Mouse (Mus musculus) megakaryocyte, adult 5-6 weeks (primary cell): Measurements from ENCODE around the gene Trim58. TPM values are rescaled to one million over a fixed set of nuclear protein-coding genes. Genes with fewer than 3 reads are reported as not detected.

Experiments used
- ATAC-seq: 2 replicates; pipeline ENCODE4 v1.8.0; 2016; ENCODE audit warnings: mild to moderate bottlenecking, inconsistent platforms; ENCODE audit not compliant: poor library complexity, severe bottlenecking
- total RNA-seq, 2 experiments: library from RNA; stranded (forward) in 1 of 2; stranded (reverse) in 1 of 2; fragments of 153-499, 151-499 nt in 1 of 2; fragments of 221-1000, 200-1000 nt in 1 of 2; gene quantifications; 2 replicates each; pipeline versions ENCODE4 v1.2.3 to v1.2.4; 2015 to 2017

Gene Trim58
- total RNA-seq, 2 experiments from 2014 or later = 0.04 to 0.11 TPM

DNA sequence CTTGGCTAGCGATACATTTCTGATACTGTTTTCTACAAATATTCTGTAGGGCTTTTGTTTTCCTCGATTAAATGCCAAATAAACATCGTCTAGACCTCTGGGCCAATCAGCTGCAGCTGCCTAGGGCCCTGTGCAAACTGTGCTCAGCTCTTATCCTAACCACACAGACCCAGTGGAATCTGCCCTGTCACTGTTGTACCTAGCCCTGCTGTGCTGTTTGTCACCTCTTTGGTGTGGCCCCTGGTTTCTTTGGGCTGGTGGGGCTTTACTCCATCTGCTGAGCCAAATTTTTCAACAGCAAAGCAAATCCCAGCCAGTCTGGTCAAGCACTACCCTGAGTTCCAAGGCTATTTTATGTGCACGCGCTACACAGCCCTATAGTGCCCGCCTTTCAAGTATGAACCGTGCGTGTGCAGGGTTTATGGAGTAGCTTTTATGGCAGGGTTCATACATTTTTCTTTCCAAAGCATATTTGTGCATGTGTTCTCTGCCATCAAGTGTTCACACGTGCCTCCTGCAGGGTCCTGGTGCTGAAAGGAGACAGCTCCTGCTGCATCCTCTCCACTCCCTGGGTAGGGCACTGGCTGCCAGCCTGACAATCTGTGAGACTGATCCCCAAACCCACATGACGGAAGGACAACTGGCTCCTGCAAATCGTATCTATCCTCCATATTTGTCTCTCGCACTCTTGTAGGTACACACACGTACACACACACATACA is 1.5 kb downstream of the Trim58 start:
- no peak; the same call in 1 of the 2 replicates for ATAC-seq

- peak; percentile 66; the same call in 1 of the 2 replicates for ATAC-seq
These were observed 3.1 kb downstream of the Trim58 start for GRCm38 (mm10) chr11:58643350-58643749.

DNA sequence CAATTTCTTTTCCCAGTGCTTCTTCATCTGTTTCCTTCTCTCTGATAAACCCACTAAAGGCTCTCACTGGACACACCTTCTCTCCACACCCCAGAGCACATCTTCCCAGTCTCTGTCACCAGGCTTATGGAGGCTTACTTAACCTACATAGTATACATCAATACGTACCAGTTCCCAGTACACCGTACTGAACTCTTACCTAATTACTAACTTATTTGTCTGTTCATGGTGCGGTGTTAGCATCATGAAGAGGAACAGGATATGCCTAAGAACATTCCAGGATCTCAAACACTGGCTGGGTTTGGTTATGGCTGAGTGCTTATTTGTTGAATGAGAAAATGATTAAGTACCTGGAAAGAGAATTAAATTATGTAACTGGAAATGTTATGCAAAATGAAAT is 14.9 kb downstream of the Trim58 start:
- ATAC-seq = no peak

- ATAC-seq = no peak
These were observed 18.3 kb downstream of the Trim58 start, which contains the start of gene Olfr322 for GRCm38 (mm10) chr11:58658596-58658995. TSS of gene Olfr322 (plus strand) at chr11:58658782.

DNA sequence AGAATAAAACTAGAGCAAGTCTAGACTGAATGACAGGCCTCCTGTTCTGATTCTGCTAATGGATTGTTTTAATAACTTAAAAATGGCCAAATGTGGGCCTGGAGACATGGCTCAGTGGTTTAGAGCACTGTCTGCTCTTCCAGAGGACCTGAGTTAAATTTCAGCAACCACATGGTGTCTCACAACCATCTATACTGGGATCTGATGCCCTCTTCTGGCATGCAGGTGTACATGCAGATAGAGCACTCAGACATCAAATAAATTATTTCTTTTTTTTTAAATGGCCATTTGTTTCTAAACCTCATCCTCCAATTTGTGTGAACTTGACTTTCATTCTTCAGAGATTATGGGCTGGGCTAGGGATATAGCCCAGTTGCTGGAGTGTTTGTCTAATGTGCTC is 29.0 kb downstream of the Trim58 start:
- no peak for ATAC-seq

GRCm38 (mm10) chr11:58671825-58672224 is 31.6 kb downstream of the Trim58 start:
- no peak for ATAC-seq

DNA sequence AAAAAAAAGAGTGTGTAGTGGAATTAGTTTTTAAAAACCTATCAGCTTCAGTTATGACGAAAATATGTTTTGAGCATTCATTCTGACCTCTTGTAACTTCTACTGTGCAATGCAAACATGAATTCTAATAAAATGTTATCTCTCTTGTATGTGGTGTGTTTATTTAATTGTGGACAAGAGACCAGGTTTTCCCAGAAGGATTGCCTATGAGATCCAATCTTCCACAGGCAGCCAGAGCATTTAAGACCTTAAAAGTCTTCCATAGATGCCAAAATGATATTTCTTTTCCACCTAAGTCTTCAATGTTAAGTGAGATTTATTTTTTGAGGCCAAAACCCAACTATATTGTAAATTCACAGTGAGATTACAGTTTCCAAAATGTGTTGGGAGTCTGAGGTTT is 40.5 kb downstream of the Trim58 start, which contains the start of gene Olfr320:
Olfr320 (plus strand) TSS at position 301 of the 400 bp plus-strand sequence.
- no peak for ATAC-seq

DNA sequence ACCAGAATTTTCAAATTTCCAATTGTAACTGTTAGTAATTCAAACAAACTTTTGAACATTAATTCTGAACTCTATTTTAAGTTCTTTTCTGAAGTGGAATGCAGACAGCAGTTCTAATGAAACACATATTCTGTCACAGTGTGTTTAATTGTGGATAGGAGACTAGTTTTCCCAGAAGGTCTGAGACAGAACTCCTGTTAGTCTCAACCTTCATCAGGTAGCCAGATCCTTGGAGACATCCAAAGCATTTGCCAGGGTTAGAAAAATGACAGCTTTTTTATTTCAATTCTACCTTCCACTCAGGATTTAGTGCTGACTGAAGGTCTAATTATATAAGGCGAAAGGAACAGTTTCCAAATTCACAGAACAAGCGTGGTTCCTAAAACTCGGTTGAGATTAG is 58.6 kb downstream of the Trim58 start, which contains the start of gene Olfr319:
Olfr319 (plus strand) TSS at position 301 of the 400 bp plus-strand sequence.
- no peak for ATAC-seq

Other genes starting within 250 kb of the Trim58 start
- gene 1810065E05Rik, start 219.4 kb upstream of the Trim58 start, total RNA-seq (2015) = not detected in 2 replicates
- gene 1810065E05Rik, start 219.4 kb upstream of the Trim58 start, total RNA-seq (2017) = not detected in 2 replicates
- gene Gm12253, start 207.9 kb upstream of the Trim58 start, total RNA-seq (2015) = not detected in 2 replicates
- gene Gm12253, start 207.9 kb upstream of the Trim58 start, total RNA-seq (2017) = not detected in 2 replicates
- not detected in 2 replicates for gene Lypd9, start 187.5 kb upstream of the Trim58 start, total RNA-seq (2015)
- not detected in 2 replicates for gene Lypd9, start 187.5 kb upstream of the Trim58 start, total RNA-seq (2017)
- gene Olfr30, start 178.2 kb upstream of the Trim58 start, total RNA-seq (2015) = not detected in 2 replicates
- not detected in 2 replicates for gene Olfr30, start 178.2 kb upstream of the Trim58 start, total RNA-seq (2017)
- gene Olfr332, start 147.9 kb upstream of the Trim58 start, total RNA-seq (2015) = not detected in 2 replicates
- gene Olfr332, start 147.9 kb upstream of the Trim58 start, total RNA-seq (2017) = not detected in 2 replicates
- not detected in 2 replicates for gene Olfr331, start 137.9 kb upstream of the Trim58 start, total RNA-seq (2015)
- gene Olfr331, start 137.9 kb upstream of the Trim58 start, total RNA-seq (2017) = not detected in 2 replicates
- not detected in 2 replicates for gene Olfr330, start 105.6 kb upstream of the Trim58 start, total RNA-seq (2015)
- not detected in 2 replicates for gene Olfr330, start 105.6 kb upstream of the Trim58 start, total RNA-seq (2017)
- not detected in 2 replicates for gene Olfr329-ps, start 94.0 kb upstream of the Trim58 start, total RNA-seq (2015)
- not detected in 2 replicates for gene Olfr329-ps, start 94.0 kb upstream of the Trim58 start, total RNA-seq (2017)
- not detected in 2 replicates for gene Olfr328, start 84.8 kb upstream of the Trim58 start, total RNA-seq (2015)
- 0.07 TPM in 1 of 2 replicates, not detected in the other for gene Olfr328, start 84.8 kb upstream of the Trim58 start, total RNA-seq (2017)
- gene Olfr224, start 69.9 kb upstream of the Trim58 start, total RNA-seq (2015) = not detected in 2 replicates
- gene Olfr224, start 69.9 kb upstream of the Trim58 start, total RNA-seq (2017) = not detected in 2 replicates
- not detected in 2 replicates for gene Olfr325, start 62.7 kb upstream of the Trim58 start, total RNA-seq (2015)
- not detected in 2 replicates for gene Olfr325, start 62.7 kb upstream of the Trim58 start, total RNA-seq (2017)
- not detected in 2 replicates for gene Olfr324, start 45.4 kb upstream of the Trim58 start, total RNA-seq (2015)
- gene Olfr324, start 45.4 kb upstream of the Trim58 start, total RNA-seq (2017) = not detected in 2 replicates
- not detected in 2 replicates for gene 2210407C18Rik, start 24.4 kb upstream of the Trim58 start, total RNA-seq (2015)
- not detected in 2 replicates for gene 2210407C18Rik, start 24.4 kb upstream of the Trim58 start, total RNA-seq (2017)
- not detected in 2 replicates for gene Olfr323, start 10.0 kb upstream of the Trim58 start, total RNA-seq (2015)
- not detected in 2 replicates for gene Olfr323, start 10.0 kb upstream of the Trim58 start, total RNA-seq (2017)
- not detected in 2 replicates for gene Olfr322, start 18.3 kb downstream of the Trim58 start, total RNA-seq (2015)
- gene Olfr322, start 18.3 kb downstream of the Trim58 start, total RNA-seq (2017) = not detected in 2 replicates
- not detected in 2 replicates for gene Olfr320, start 40.6 kb downstream of the Trim58 start, total RNA-seq (2015)
- not detected in 2 replicates for gene Olfr320, start 40.6 kb downstream of the Trim58 start, total RNA-seq (2017)
- not detected in 2 replicates for gene Olfr319, start 58.7 kb downstream of the Trim58 start, total RNA-seq (2015)
- not detected in 2 replicates for gene Olfr319, start 58.7 kb downstream of the Trim58 start, total RNA-seq (2017)
- gene Olfr318, start 83.5 kb downstream of the Trim58 start, total RNA-seq (2015) = not detected in 2 replicates
- gene Olfr318, start 83.5 kb downstream of the Trim58 start, total RNA-seq (2017) = not detected in 2 replicates
- gene Olfr317, start 98.7 kb downstream of the Trim58 start, total RNA-seq (2015) = not detected in 2 replicates
- not detected in 2 replicates for gene Olfr317, start 98.7 kb downstream of the Trim58 start, total RNA-seq (2017)
- gene Olfr316, start 112.3 kb downstream of the Trim58 start, total RNA-seq (2015) = not detected in 2 replicates
- gene Olfr316, start 112.3 kb downstream of the Trim58 start, total RNA-seq (2017) = not detected in 2 replicates
- not detected in 2 replicates for gene Olfr315, start 132.7 kb downstream of the Trim58 start, total RNA-seq (2015)
- gene Olfr315, start 132.7 kb downstream of the Trim58 start, total RNA-seq (2017) = not detected in 2 replicates
- gene Olfr314, start 142.5 kb downstream of the Trim58 start, total RNA-seq (2015) = not detected in 2 replicates
- gene Olfr314, start 142.5 kb downstream of the Trim58 start, total RNA-seq (2017) = not detected in 2 replicates
- not detected in 2 replicates for gene Fam183b, start 161.5 kb downstream of the Trim58 start, total RNA-seq (2015)
- gene Fam183b, start 161.5 kb downstream of the Trim58 start, total RNA-seq (2017) = not detected in 2 replicates
- not detected in 2 replicates for gene Olfr313, start 174.5 kb downstream of the Trim58 start, total RNA-seq (2015)
- gene Olfr313, start 174.5 kb downstream of the Trim58 start, total RNA-seq (2017) = not detected in 2 replicates
- gene Olfr312, start 188.8 kb downstream of the Trim58 start, total RNA-seq (2015) = not detected in 2 replicates
- gene Olfr312, start 188.8 kb downstream of the Trim58 start, total RNA-seq (2017) = not detected in 2 replicates
- gene Olfr311, start 198.8 kb downstream of the Trim58 start, total RNA-seq (2015) = not detected in 2 replicates
- not detected in 2 replicates for gene Olfr311, start 198.8 kb downstream of the Trim58 start, total RNA-seq (2017)
- 2.0 and 3.7 TPM in 2 replicates for gene Gm12258, start 206.7 kb downstream of the Trim58 start, total RNA-seq (2015)
- 2.0 and 4.7 TPM in 2 replicates for gene Gm12258, start 206.7 kb downstream of the Trim58 start, total RNA-seq (2017)
- gene 2810021J22Rik, start 226.8 kb downstream of the Trim58 start, total RNA-seq (2015) = 1.6 and 3.0 TPM in 2 replicates
- gene 2810021J22Rik, start 226.8 kb downstream of the Trim58 start, total RNA-seq (2017) = 3.2 and 5.8 TPM in 2 replicates